Mouse (Mus musculus): Measurements from ENCODE around the gene Gpn3. TPM values are rescaled to one million over a fixed set of nuclear protein-coding genes. Genes with fewer than 3 reads are reported as not detected.

Gene Gpn3
- polyA plus RNA-seq, 1 experiment from 2014 or later = 48.7 TPM

- peak overlapping the region; percentile 91 for H3K9ac ChIP-seq
- peaks cover 28% of the 10 kb centered on the region for H3K4me1 ChIP-seq (replicated peaks)
- WGBS (ENCODE audit: insufficient replicate concordance) = 17% methylated on average over 15 of the region's 15 CpGs
- peaks cover 22% of the 10 kb centered on the region for H3K36me3 ChIP-seq (replicated peaks)
- H3K4me2 ChIP-seq = peak overlapping the region; percentile 94
- H3K27ac ChIP-seq (replicated peaks) = peak overlapping the region; percentile 78
- no peak for ATAC-seq (ENCODE audit: insufficient read depth)
- no peaks in the 10 kb centered on the region for H3K27me3 ChIP-seq
- peak overlapping the region; percentile 94 for H3K4me3 ChIP-seq (replicated peaks)
- H3K9me3 ChIP-seq (replicated peaks) = no peaks in the 10 kb centered on the region
These were observed 51.4 kb downstream of the Gpn3 start for GRCm38 (mm10) chr5:122423083-122423482.

- no peak overlapping the region for H3K4me2 ChIP-seq
- no peak overlapping the region for H3K27ac ChIP-seq (replicated peaks)
- peaks cover 28% of the 10 kb centered on the region for H3K4me1 ChIP-seq (replicated peaks)
- no peaks in the 10 kb centered on the region for H3K27me3 ChIP-seq
- H3K9ac ChIP-seq = no peak overlapping the region
- H3K36me3 ChIP-seq (replicated peaks) = peaks cover 47% of the 10 kb centered on the region
- H3K9me3 ChIP-seq (replicated peaks) = no peaks in the 10 kb centered on the region
- no peak for ATAC-seq (ENCODE audit: insufficient read depth)
- H3K4me3 ChIP-seq (replicated peaks) = no peak overlapping the region
- WGBS (ENCODE audit: insufficient replicate concordance) = 87% methylated on average over 2 of the region's 2 CpGs
These were observed 53.9 kb downstream of the Gpn3 start for GRCm38 (mm10) chr5:122425550-122425949.

GRCm38 (mm10) chr5:122430036-122430775, 58.5 kb downstream of the Gpn3 start:
- H3K9ac ChIP-seq = no peak overlapping the region
- no peak overlapping the region for H3K27ac ChIP-seq (replicated peaks)
- H3K4me1 ChIP-seq (replicated peaks) = no peaks in the 10 kb centered on the region
- H3K4me3 ChIP-seq (replicated peaks) = no peak overlapping the region
- H3K9me3 ChIP-seq (replicated peaks) = no peaks in the 10 kb centered on the region
- 75% methylated on average over 4 of the region's 4 CpGs for WGBS (ENCODE audit: insufficient replicate concordance)
- H3K27me3 ChIP-seq = no peaks in the 10 kb centered on the region
- peaks cover 92% of the 10 kb centered on the region for H3K36me3 ChIP-seq (replicated peaks)
- no peak overlapping the region for H3K4me2 ChIP-seq
- ATAC-seq (ENCODE audit: insufficient read depth) = no peak

- H3K4me1 ChIP-seq (replicated peaks) = no peaks in the 10 kb centered on the region
- no peak overlapping the region for H3K4me3 ChIP-seq (replicated peaks)
- 84% methylated on average over 8 of the region's 8 CpGs for WGBS (ENCODE audit: insufficient replicate concordance)
- H3K27me3 ChIP-seq = no peaks in the 10 kb centered on the region
- H3K9me3 ChIP-seq (replicated peaks) = no peaks in the 10 kb centered on the region
- no peak overlapping the region for H3K4me2 ChIP-seq
- no peak overlapping the region for H3K27ac ChIP-seq (replicated peaks)
- peaks cover 93% of the 10 kb centered on the region for H3K36me3 ChIP-seq (replicated peaks)
- no peak overlapping the region for H3K9ac ChIP-seq
- no peak for ATAC-seq (ENCODE audit: insufficient read depth)
These were observed 59.5 kb downstream of the Gpn3 start for GRCm38 (mm10) chr5:122431221-122431620.

Other genes with a start within 250 kb of the Gpn3 start
- 0.10 and 0.12 TPM in 2 replicates for gene Ccdc63, start 231.1 kb upstream of the Gpn3 start, polyA plus RNA-seq (2015; fragmentation: Nextera tagmentation; extraction: Ambion mirVana)
- gene Ppp1cc, start 213.6 kb upstream of the Gpn3 start, polyA plus RNA-seq (2015; fragmentation: Nextera tagmentation; extraction: Ambion mirVana) = 142 and 147 TPM in 2 replicates
- 4.6 and 5.1 TPM in 2 replicates for gene Hvcn1, start 165.1 kb upstream of the Gpn3 start, polyA plus RNA-seq (2015; fragmentation: Nextera tagmentation; extraction: Ambion mirVana)
- 0.73 and 0.89 TPM in 2 replicates for gene Tctn1, start 107.4 kb upstream of the Gpn3 start, polyA plus RNA-seq (2015; fragmentation: Nextera tagmentation; extraction: Ambion mirVana)
- gene Pptc7, start 87.5 kb upstream of the Gpn3 start, polyA plus RNA-seq (2015; fragmentation: Nextera tagmentation; extraction: Ambion mirVana) = 3.7 TPM in 2 replicates
- 2.6 and 3.0 TPM in 2 replicates for gene Rad9b, start 17.6 kb upstream of the Gpn3 start, polyA plus RNA-seq (2015; fragmentation: Nextera tagmentation; extraction: Ambion mirVana)
- 87.8 and 103 TPM in 2 replicates for gene Vps29, start 17.5 kb upstream of the Gpn3 start, polyA plus RNA-seq (2015; fragmentation: Nextera tagmentation; extraction: Ambion mirVana)
- gene Fam216a, start 488 bp downstream of the Gpn3 start, polyA plus RNA-seq (2015; fragmentation: Nextera tagmentation; extraction: Ambion mirVana) = 16.9 and 19.1 TPM in 2 replicates
- gene Arpc3, start 20.0 kb downstream of the Gpn3 start, polyA plus RNA-seq (2015; fragmentation: Nextera tagmentation; extraction: Ambion mirVana) = 80.7 and 105 TPM in 2 replicates
- 14.4 and 17.2 TPM in 2 replicates for gene Anapc7, start 49.8 kb downstream of the Gpn3 start, polyA plus RNA-seq (2015; fragmentation: Nextera tagmentation; extraction: Ambion mirVana)
- 13.2 and 14.5 TPM in 2 replicates for gene Atp2a2, start 130.3 kb downstream of the Gpn3 start, polyA plus RNA-seq (2015; fragmentation: Nextera tagmentation; extraction: Ambion mirVana)
- 1.3 and 2.3 TPM in 2 replicates for gene Ift81, start 242.6 kb downstream of the Gpn3 start, polyA plus RNA-seq (2015; fragmentation: Nextera tagmentation; extraction: Ambion mirVana)